Mouse (Mus musculus) c-Kit-positive CD71-negative TER-119-negative erythroid progenitor cells, embryonic 14.5 days (primary cell): ENCODE results near the gene Rgl3.

Source experiments
- DNase-seq: peaks from one replicate; pipeline ENCODE4 v3.0.0-alpha.2; 2013; ENCODE audit warnings: low read depth

The Rgl3 gene

GRCm38 (mm10) chr9:21978398-21979128 lies 10.7 kb downstream of the Rgl3 start:
- DNase-seq, result no peak

DNA sequence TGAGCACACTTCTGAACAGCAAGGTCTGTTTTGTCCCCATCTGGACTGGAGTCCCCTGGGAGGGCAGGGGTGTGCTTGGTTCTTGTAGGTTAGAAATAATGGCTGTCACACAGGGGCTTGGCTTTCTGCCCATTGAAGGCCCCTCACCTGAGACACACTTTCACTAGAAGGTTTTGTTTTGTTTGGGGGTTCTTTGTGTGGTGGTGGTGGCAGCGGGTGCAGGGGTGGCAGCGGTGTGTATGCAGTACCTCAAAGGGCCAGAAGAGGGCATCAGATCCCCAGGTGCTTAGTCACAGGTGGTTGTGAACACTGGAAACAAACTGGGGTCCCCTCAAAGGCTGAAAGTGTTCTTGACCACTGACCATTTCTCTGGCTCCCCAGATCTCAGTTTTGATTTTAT lies 11.3 kb downstream of the Rgl3 start:
- DNase-seq, result no peak

- DNase-seq, result no peak
Measured at GRCm38 (mm10) chr9:21977331-21977730, 11.9 kb downstream of the Rgl3 start.

GRCm38 (mm10) chr9:21976626-21977175 lies 12.5 kb downstream of the Rgl3 start:
- no peak for DNase-seq

DNA sequence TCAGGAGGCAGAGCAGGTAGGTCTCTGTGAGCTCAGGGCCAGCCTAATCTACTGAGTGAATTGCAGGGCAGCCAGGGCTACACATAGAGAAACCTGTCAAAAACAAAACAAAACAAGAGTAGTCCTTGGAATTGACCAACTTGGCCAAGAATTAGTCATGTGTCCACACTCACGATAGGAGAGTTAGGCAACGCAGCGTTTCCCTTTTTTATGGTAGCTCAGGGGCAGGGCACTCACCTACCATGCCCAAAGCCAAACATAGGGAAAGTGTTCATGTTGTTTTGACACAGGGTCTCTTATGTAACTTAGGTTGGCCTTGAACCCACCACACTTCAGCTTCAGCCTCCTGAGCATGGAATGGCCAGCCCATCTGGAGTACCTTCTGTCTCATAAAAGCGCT lies 19.9 kb downstream of the Rgl3 start:
- DNase-seq, result no peak

- DNase-seq, result no peak
Measured at GRCm38 (mm10) chr9:21968883-21969282, 20.4 kb downstream of the Rgl3 start.

DNA sequence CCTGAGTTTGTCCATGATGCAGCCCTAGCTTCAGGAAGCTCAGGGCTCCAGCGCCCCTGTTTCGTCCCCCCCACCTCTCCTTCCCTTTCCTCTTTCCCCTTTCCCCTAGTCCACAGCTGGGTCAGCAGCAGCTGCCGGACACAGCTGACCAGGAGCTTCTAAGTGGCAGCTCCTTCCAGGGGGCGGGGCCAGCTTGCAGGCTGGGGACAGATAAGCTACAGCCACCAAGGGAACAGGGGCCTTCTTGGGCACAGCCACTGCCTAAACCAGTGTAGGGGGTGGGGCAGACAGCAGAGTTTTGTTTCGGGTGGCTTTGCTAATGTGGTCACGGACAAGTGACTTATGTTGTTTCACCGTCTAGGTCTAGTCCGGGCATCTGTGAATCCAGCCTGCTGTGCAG lies 25.8 kb downstream of the Rgl3 start, which contains the start of gene Epor:
TSS of gene Epor (minus strand) at position 90 of the 400 bp plus-strand sequence.
- no peak for DNase-seq

DNA sequence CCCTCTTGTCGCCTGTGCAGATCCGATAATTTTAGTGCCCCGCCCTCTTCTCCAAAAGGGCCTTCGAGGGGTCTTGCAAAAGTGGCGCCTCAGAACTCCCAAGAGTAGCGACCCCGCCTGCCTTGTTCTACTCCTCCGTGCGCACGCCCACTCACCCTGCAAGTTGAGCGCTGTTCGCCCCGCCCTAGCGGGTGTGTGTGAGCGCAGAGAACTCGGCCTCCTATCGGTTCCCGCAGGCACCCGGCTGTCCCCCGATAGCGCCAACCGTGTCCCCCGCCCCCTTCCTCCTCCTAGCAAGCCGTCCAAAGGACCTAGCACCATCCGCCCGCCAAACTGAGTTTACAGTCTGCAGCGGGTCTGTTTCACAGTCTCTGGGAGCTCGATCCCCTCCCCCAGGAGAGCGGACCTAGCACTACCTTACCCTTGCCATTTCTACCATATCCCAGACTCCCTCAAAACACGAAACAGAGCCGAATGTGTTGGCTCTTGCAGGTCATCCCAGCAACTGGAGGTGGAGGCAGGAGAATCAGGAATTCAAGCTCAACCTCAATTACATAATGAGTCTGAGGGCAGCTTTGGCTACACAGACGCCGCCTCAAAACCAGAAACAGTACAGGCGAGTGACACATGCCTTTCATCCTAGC lies 26.7 kb downstream of the Rgl3 start:
- peak; percentile 89 for DNase-seq

- DNase-seq, result no peak
Measured at GRCm38 (mm10) chr9:21962010-21962409, 27.2 kb downstream of the Rgl3 start.

- no peak for DNase-seq
Measured at GRCm38 (mm10) chr9:21961366-21961980, 27.8 kb downstream of the Rgl3 start.

- no peak for DNase-seq
Measured at GRCm38 (mm10) chr9:21960558-21961208, 28.6 kb downstream of the Rgl3 start.

- DNase-seq, result no peak
Measured at GRCm38 (mm10) chr9:21960135-21960534, 29.1 kb downstream of the Rgl3 start.

- DNase-seq, result no peak
Measured at GRCm38 (mm10) chr9:21959244-21959643, 30.0 kb downstream of the Rgl3 start.

DNA sequence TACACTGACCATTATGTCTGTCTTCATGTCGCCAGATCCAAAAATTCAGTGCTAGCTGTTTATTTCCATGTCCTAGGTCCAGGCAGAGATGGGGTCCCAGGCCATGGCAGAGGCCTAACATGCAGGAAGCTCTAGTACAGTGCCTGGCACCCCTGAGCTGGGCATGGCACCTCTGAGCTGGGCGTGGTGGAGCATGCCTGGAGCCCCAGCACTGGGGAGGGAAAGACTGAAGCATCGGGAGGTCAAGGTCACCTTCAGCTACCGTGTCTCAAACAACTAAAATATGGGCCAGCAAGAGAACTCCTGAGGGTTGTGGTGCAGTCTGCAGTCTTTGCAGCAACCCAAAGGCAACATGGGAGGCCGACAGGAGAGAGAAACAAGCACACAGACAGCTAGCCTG lies 30.9 kb downstream of the Rgl3 start:
- DNase-seq, result no peak

DNA sequence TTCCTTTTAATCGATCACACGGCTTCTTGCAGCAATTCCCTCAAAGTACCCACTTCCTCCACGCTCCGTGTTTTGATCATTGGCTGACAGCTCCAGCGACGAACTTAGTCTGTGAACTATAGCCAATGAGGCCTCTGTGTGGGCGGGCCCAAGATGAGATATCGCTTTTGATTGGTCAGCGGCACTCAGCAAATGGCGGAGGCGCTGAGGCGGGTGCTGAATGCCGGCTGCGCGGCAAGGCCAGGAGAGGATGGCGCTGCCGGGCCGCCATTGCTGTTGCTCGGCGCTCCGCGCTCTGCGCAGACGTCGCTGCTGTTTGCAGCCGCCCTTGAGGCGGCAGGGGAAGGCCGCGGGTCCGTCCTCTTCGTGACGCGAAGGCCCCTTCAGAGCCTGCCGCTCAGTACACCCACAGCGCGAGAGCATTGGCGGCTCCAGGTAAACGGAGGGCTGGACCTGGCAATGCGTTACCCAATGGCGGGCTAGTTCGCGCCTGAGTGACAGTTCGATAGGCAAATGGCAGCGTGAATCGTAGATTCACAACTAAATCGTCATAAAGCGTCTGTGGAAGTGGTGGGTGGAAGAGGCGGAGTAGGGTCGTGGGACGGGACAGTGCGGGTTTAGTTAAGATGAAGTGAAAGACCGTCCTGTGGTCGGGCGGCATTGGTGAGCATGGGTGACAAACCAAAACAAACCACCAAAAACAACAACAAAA lies 33.5 kb downstream of the Rgl3 start, which contains the start of gene Swsap1:
TSS of gene Swsap1 (plus strand) at position 186 of the 712 bp plus-strand sequence.
- DNase-seq, result peak; percentile 99

- DNase-seq, result no peak
Measured at GRCm38 (mm10) chr9:21955225-21955569, 34.0 kb downstream of the Rgl3 start.

- no peak for DNase-seq
Measured at GRCm38 (mm10) chr9:21954635-21955034, 34.6 kb downstream of the Rgl3 start.

- DNase-seq, result no peak
Measured at GRCm38 (mm10) chr9:21953600-21953999, 35.6 kb downstream of the Rgl3 start.

- no peak for DNase-seq
Measured at GRCm38 (mm10) chr9:21951977-21952376, 37.3 kb downstream of the Rgl3 start.

DNA sequence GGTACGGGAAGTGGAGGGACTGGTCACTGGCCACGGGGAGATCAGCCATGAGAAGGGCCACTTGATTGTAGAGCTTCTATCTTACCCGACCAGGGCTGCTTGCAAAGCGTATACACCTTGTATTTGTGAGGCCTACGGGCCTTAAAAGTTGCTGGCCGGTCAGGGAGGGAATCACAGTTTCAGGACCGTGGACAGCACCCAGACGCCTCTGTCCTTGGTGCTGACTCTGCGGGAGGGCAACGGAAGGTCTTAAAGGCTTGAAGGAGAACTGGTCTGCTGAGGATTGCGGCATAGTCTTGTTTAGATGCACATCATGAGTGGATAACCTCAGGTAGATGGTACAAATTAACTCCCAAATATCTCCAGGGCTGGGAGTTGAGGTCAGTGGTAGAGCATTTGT lies 38.9 kb downstream of the Rgl3 start:
- DNase-seq, result peak; percentile 70

- DNase-seq, result no peak
Measured at GRCm38 (mm10) chr9:21948790-21949189, 40.5 kb downstream of the Rgl3 start.

DNA sequence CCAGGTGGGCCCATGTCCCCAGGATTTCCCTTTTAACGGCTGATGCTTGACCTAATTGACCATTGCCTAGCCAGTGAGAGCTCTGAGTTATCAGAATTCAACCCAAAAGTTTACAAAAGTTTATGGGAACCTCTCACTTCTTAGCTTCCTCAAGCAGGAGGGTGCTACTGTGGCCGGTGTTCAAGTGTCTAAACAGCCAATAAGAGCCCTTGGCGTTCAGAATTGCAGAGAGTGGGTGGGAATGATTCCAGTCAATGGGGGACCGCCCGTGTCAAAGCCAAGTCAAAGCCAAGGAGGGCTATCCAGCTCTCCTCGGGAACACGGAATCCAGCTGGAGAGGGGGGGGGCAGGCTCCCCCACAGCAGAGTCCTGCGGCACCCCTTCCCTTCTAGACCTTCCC lies 41.1 kb downstream of the Rgl3 start:
- no peak for DNase-seq
